Mouse (Mus musculus) 416B (cell line): ENCODE measurements around the gene Cacna1c.

ENCODE experiments used
- DNase-seq: peaks from one replicate; pipeline ENCODE4 v3.0.0; 2011; ENCODE audit warnings: low read depth

Gene Cacna1c

DNA sequence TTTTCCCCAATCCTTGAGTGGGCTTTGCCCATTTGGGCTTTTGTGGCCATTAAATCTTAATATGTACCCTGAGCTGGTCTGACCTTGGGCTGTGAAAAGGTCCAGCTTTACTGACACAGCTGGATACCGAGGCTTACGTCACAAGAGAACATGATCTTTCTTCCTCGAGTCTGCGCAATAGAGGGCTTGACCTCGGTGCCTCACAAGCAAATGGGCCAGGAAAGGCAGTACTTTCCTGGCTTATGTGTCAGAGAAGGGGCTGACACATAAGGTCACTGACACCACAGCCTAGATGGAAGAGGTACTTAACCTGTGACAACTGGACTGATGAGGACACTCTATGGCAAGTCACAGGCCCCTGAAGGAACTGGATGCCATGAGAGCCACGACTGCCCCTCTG lies 453.5 kb downstream of the Cacna1c start:
- DNase-seq = no peak

DNA sequence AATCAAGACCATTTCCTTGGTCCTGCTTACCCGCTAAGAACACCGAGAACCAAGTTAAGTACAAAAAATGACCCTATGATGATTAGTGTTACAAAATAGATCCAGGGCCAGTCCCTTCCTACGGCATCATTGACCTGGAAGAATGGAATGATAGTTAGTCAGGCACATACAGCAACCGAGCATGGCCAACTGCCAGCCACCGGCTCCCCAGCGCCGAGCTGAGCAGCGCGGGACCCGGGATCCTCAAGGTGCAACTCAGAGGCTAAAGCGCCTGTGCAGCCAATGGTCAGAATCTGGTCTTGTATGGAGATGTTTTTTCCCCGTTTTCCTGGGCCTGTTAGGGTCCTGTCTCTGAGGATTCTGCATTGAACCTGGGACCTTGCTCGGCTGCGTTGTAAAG lies 454.4 kb downstream of the Cacna1c start:
- DNase-seq = no peak

DNA sequence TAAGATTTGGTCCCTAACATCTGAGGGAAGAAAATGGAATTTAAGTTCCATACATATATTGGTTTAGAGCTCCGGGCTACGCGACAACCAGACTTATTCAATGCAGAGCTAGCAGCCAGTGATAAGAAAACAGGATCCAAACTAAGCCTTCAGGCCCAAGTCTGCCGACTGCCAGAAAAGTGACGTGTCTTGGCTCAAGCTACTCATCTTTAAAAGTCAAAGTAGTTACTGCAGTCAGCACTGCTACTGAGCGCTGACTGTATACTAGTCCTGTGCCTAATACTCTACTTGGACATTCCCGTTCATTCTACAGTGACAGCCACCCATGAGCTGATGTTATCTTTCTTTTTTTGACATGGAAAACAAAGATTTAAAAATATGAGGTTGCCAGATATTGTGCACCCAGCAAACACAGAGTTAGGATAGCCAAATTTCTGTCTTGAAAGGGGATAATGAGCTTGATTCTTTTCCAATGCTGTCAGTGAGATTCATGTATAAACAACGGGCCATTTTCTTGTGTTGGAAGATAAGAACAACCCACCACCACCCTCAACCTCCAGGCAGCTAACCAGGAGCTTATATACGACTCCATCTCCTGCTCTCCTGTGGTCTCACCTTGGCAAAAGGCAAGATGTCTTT lies 456.1 kb downstream of the Cacna1c start:
- DNase-seq = no peak

DNA sequence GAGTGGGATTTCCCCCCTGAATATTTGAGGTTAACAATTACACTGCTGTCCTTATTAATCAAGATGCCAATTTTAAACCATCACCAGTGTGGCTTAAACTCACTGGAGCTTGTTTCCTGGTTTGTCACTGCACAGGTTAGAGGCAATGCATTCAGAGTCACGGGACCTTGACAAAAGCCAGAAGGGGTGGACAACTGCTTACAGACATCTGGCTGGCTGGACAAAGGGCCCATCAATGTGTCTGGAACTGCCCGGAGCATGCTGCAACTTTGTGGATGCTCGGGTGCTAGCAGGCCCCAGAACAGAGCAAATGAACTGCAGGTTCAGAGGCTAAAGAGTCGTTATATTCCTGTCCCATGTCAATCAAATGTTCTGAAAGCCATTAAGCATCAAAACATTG lies 456.9 kb downstream of the Cacna1c start:
- no peak for DNase-seq

DNA sequence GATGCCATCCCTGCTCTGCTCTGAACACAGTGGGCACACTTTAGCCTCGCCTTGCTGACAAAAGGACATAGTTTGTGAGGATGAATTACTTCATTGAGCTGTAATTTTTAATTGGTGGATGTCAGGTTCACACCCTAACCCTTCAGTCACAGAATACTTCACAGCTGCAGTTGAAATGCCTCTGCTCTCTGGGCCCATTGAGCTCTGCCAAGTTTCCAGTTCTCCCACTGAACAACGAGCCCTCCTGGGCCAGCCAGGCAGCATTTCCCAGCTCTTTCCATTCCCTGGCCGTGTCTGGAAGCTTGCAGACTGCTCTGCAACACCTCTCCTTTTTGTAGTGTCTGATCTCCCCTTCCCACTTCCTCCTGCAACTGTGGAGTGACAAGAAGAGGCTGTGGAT lies 457.6 kb downstream of the Cacna1c start:
- DNase-seq = no peak

DNA sequence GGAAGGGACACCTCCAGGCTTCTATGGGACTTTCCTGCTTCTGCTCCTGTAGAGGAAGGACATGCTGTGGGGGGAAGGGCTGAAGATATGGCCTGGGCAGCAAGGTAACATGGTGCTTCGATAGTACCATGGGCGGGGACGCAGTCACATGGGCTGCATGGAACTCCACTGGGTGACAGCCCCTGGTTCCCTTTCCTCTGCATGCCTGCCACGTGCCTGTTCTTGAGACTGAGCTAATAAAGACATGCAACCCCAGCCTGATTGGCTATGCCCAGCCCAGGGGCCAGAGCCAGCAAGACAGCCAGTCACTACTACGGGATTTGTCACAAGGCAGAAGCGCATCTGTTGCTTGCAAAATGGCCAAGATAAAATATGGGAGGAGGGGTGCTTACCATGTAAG lies 459.1 kb downstream of the Cacna1c start:
- DNase-seq = no peak

DNA sequence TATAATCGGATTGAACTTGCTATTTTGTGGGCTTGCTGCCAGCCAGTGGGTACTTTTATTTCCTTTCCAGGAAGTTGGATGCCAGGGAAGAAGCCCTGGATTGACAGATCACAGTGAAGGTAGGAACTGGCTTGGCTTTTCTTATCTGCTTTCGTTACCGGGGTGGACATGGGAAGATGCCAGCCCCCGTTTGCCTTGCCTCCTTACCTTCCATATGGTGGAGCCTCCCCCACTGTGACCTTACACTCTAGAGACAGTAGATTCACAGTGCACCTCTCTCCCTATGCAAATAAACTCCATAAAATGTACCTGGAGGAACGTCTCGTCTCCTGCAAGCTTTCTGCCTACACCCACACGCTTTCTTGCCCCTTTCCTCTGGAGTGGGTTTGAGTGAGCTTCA lies 459.7 kb downstream of the Cacna1c start:
- no peak for DNase-seq

DNA sequence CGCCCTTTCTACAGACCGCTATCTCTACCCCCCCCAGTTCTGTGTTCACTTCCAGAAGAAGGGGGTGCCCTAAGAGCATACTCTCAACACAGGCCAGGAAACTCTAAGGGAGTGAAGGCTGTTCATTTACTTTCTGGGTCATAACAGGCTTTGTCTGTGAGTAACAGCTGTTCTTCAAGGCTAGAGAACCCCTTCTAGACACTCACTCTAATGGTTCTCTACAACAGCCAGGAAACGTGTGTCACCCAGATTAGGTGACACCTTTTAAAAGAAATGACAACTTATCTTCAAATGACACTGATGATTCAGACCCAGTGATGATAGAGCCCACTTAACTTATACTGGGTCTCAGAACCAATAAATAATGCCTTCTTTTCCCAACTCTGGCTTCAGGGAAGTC lies 461.1 kb downstream of the Cacna1c start:
- DNase-seq = no peak

DNA sequence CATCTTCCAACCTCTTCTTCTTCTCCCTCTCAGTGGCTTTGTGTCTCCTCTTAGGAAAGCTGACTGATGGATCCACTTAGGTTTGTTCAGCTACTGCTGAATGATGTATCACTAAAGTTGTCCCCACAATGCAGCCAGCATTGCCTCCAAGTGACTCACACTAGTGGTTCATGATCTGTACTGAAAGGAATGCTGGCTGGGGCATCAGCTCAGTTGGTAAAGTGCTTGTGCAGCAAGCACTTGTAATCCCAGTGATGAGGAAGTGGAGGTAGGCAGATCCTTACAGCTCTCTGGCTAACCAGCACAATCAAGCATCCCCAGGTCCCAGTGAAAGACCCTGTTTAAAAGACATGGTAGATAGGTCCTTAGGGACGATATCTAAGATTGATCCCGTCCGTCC lies 464.3 kb downstream of the Cacna1c start:
- DNase-seq = no peak

DNA sequence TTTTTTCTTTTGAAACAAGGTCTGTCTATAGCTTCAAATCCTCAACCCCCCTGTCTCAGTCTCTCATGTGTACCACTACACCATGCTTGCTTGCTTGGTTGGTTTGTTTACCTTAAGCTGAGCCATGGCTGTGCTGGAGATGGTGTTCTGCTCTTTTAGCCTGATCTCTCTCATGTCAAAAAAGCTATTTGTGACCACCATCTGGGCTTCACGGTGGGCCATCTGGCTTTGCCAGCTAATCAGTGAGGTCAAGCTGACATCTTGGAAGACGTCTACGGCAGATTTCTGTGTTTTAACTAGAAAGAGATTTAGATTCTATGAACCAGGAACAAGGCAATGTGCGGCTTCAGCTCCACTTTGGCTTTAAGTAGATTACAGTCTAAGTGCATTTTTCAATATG lies 471.3 kb downstream of the Cacna1c start:
- no peak for DNase-seq

DNA sequence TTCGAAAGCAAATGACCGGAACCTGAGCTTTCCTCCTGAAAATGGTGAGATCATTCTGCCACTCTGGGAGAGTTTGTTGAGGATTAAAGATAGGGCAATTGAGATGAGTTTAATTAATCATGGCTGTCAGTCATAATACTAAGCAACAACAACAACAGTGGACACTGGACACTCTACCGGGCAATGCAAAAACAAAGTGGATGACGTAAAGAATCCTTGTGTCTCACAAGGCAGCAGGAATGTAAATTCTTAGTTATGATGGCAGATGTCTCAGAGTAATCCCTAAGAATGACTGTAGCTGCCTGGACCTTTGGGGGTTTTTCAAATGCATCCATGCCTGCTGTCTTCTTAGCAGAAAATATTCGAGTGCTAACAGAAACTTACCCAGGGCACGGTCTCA lies 471.8 kb downstream of the Cacna1c start:
- no peak for DNase-seq

DNA sequence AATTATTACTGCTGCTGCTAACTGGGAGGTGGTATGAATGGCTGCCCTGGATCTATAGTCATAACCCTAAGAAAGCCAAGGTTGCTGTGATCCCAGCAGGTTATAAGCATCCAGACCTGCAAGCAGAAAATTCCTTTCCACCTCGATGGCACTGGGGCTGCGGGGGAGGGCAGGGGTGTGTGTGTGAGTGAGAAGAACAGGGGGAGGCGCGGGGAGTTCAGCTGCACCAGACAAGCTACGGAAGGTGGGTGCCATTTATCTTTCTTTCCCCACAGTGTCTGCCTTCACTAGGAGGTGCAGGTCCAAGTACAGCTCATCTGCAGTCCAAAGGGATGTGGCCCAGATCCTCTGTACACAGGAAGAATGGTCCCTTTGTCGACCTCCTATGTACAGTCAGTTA lies 473.9 kb downstream of the Cacna1c start:
- DNase-seq = no peak

DNA sequence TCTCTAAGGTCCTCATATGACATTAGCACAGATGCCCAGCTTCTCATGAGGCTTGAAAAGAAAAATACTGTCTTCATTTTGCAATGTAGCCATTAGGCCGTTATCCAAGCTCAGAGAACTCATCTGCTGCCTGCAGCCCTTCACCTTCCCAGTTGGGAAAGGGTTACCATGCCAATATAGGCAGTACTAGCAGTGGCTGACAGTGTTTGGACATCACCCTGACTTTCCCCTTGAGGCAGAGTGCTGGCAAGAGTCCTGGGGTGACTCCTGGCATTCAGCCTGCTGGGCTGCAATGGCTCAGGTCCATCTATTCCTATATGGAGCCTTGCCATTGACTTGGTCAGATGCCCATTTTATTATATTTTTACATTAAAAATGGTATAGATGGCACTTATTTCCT lies 476.7 kb downstream of the Cacna1c start:
- no peak for DNase-seq

DNA sequence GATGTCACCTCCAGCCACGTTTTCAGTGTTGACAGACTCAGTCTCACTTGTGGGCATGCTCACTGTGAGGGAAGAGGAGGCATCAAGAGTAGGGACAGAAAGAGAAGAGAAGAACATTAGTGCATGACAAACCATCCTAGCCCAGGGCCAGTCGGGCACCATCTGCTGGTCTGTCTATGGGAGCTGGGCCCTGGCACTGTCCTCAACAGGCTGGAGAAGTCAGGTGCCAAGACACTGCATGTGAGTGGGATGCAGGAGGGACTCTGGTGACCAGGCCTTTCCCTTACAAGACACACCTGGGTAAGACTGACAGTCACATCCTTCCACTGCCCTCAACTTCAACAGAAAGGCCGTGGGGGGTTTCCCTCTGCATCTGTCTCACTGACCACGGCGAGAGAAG lies 482.9 kb downstream of the Cacna1c start:
- no peak for DNase-seq

DNA sequence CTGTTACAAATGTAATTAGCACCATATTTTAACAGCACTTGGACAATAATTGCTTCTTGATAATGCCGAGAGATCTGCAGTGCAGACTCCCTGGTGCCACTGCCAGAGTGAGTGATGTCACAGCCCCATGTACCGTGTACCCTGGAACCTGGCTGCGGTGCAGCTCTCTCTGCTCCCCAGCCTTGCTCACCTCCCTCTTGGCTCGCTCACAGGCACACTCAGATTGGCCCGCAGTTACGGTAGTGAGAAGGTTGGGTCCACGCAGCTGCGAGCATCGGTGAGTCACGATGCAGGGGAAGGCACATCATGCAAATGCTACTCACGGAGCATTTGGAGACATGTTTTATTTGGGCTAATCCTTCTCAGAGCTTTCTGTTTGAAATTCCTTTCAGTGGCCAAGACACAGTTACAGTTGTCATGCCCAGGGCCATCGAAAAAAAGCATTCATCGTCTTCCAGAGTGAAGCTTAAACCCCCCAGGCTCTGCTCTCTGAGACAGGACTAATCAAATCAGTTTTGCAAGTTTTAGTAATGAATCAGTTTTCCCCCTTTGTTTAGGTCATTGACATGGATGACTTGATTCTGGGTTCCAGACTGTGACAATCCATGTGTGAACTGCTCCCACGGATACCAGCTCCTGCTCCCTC lies 484.4 kb downstream of the Cacna1c start:
- no peak for DNase-seq

DNA sequence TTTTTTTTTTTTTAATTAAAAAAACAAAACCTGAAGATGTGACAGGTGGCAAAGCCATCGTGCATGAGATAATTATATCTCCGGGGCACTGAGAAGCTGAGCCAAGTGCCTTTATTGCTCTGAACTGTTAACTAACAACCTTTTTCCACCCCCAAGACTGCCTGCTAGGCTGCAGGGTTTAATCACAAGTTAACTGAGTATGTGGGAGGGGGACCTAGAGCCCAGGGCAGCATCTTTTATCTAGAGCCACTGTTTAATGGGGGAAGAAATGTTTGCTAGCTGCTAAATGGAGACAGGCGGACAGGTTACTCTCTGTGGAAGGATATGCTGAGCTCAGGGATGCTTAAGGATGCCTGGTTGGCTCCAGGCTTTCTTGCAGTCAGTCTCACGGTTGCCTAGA lies 489.2 kb downstream of the Cacna1c start:
- DNase-seq = no peak

DNA sequence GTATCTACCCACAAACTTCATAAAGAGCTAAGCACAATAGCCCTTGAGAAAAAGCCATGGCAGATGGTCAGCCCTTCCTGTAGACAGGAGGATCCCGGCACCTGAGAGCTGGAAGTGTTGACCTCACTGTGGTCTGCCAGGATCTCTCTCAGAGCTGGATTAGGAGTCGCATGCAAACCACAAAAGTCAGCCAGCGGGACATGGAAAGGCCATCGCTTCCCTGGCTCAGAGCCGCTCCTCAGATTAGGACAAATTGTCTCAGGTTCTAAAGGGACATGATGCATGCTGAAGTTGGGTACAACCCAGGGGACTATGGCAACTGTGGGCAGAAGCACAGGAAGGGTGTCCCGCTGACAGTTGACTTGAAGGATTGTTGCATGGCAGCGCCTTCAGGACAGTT lies 490.4 kb downstream of the Cacna1c start:
- no peak for DNase-seq

DNA sequence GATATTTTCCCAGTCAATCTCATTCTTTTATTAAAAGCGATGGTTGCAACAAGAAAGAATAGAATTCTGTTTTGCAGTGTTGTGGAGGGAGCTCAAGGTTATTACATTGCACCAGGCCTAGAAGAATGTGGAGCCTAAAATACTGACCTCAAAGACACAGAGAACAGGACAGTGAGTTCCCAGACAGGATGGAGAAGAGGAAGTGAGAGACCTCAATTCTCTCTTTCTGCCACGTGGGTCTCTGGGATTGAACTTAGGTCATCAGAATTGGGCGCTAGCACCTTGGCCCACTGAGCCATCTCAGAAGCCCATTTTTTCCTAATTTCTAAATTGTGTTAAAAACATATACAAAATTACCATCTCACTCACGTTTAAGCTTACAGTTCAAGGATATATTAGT lies 501.6 kb downstream of the Cacna1c start:
- DNase-seq = no peak

DNA sequence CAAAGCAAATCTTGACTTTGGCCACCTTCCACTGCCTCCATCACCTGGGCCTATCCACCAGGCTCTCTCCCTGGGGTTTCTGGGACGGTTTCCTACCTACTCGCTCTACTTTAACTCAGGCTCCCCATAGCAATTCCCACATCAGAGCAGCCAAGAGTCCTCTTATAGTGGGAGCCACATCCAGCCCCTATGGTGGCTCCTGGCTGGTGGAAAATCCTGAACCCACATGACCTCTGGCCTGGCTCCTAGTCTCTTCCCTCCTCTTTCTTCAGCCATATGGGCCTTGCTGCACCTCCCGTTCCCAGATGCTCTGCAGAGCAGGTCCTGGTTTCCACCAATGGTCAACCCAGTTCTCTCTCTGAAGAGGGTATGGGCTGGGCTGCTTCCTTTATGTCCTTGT lies 506.8 kb downstream of the Cacna1c start:
- DNase-seq = no peak

DNA sequence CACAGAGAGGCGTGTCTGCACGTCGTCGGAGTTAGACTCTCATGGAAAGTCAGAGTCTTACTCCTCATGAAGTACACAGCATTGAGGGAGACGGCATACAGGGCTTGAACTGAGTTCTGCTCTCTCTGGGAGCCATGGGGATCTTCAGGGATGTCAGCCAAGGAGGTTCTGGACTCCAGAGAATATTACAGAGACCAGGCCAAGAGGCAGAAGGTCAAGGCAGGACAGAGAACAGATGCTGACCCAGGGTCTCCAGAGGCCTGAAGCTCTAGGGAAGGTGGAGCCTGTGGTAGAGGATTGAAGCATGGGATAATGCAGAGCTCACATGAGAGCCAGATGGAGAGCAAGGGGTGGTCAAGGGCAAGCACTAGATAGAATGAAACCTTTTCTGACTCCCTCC lies 507.4 kb downstream of the Cacna1c start:
- no peak for DNase-seq

DNA sequence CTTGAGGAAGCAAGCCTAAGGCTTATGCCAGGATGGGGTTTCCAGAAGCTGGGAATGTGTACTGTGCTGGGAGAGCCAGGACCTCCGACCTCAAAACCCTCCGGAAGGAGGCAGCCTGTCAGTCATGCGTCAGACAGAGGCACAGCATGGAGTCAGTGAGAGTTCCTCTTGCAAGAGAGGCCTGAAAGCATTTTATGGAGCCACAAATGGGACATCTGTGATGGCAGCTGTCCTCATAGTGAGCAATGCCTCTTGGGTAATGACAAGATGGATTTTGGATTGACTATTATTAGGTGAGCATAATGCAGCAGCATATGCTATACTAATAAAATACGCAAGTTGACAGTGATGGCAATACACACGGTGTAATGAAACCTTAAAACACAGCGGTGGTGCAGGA lies 515.4 kb downstream of the Cacna1c start:
- DNase-seq = no peak

DNA sequence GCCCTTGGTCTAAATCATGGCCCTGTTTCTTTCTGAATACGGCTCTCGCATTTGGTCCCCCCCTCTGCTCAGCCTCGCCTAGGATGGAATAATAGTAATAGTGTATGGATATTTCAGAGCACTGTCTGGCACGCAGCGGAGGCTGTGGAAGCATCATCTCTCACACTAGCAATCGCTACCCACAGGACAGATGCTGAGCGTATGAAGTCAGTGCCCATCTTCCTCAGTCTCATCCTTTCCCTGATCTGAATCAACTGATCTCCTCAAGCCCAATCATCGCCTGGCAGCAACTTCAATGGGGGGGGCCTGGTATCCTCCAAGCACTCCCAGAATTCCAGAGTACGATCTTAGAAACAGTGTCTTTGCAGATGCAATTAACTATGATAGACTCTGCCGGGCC lies 518.2 kb downstream of the Cacna1c start:
- no peak for DNase-seq

DNA sequence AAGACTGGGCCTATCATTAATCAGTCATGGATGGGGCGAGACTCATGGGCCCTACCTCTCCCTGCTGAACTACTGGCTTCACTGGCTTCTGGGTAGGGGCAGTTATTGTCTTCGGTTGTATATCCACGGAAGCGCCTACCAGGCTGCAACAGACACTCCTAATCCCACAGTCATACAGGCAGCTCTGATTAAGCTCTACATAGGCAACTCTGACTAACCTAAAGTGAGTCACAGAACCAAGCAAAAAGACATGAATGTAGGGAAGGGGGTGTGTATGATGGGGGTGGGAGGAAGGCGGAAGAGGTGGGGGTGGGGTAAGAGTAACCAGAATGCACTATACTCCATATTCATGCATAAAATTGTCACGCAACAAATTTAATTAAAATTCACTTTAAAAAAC lies 518.9 kb downstream of the Cacna1c start:
- no peak for DNase-seq

DNA sequence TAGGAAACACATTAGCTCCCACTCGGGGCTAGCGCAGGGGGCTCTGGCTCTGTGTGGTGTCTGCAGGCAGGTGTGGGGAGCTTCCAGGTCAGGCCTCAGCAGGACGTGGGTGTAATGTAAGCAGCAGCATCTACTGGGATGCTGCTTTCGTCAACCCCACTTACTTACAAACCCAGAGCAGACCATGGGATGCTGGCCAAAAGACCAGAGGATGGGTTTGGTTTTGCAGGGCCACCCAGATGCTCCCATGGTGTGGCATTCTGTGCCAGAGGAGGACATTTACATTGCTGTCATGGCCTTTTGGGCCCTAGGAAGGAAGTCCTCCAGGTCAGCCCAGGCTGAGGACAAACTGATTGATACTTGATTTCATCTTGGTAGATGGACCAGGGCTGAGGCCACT lies 521.4 kb downstream of the Cacna1c start:
- no peak for DNase-seq
